Mouse (Mus musculus) liver, embryonic 14.5 days (tissue): Measurements from ENCODE around the gene Dazap1.

Source experiments
- CTCF ChIP-seq: IDR thresholded peaks from 2 replicates; pipeline ENCODE4 v1.5.1; 2016; ENCODE audit warnings: antibody characterized with exemption, low read depth, control low read depth
- EP300 ChIP-seq: IDR thresholded peaks from 2 replicates; pipeline ENCODE4 v1.6.1; 2016; ENCODE audit warnings: antibody characterized with exemption, low read depth

DNA sequence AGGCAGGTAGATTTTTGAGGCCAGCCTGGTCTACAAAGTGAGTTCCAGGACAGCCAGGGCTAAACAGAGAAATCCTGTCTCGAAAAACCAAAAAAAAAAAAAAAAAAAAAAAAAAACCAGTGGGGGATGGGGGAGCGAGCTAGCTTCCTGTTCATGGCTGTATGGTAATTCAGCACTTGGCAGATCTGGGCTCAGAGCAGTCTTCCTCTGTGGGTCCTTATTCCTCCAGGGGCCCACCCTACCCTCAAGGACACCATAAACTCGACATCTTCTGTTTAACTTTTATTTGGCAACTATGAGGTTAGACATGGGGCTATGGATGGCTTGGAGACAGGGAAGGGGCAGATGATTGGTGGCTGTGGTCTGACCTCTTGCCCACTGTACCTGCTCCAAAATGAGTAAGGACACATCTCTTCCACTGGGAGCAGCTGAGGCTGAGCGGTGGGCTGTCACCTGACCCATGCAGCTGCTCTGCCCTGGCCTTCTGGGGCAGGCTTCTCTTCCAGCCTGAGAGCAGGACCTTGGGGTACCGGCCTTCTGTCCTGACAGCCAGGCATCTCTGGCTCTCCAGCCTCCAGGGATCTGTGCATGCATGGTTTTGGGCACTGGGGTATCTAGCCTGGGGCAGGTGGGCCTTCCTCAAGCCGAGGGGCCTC is 59.9 kb downstream of the Dazap1 start:
- TF ChIP-seq EP300 (no peak), CTCF (no peak)
